8 mouse cellular contexts compared by ENCODE assay signal in genomic region chr11:17256813-17257365, GRCm38 (mm10). TPM values are rescaled to one million over a fixed set of nuclear protein-coding genes. Genes with fewer than 3 reads are reported as not detected.
DNase-seq lines count a peak whose midpoint lies in the region; ATAC-seq and TF ChIP-seq lines count a peak whose summit lies in the region.

No protein-coding gene starts in this region.

- peak; percentile 61; the same call in 1 of the 2 replicates for ATAC-seq in intestine, postnatal 0 days
- ATAC-seq in midbrain, embryonic 14.5 days (ENCODE audit: low FRiP score, low TSS enrichment): peak; percentile 67

- no peaks in the 10 kb centered on the region for H3K27me3 ChIP-seq in intestine, postnatal 0 days (replicated peaks; ENCODE audit: control insufficient read depth, insufficient read depth, low read length)
- H3K27me3 ChIP-seq in midbrain, embryonic 14.5 days (ENCODE audit: control insufficient read depth, insufficient read depth, low read length): no peaks in the 10 kb centered on the region

- peak overlapping the region; percentile 89 for H3K4me3 ChIP-seq in embryonic fibroblast, embryonic 13.5 days (ENCODE audit: insufficient read depth, low read length)
- H3K4me3 ChIP-seq in intestine, postnatal 0 days (ENCODE audit: low read depth, low read length): peak overlapping the region; percentile 96
- H3K4me3 ChIP-seq in midbrain, embryonic 14.5 days (replicated peaks; ENCODE audit: low read depth, low read length): peak overlapping the region; percentile 85

- no peaks in the 10 kb centered on the region for H3K9me3 ChIP-seq in intestine, postnatal 0 days (ENCODE audit: control insufficient read depth)
- no peaks in the 10 kb centered on the region for H3K9me3 ChIP-seq in midbrain, embryonic 14.5 days (ENCODE audit: control insufficient read depth, low read length)

- DNase-seq in layer of hippocampus, postnatal 10 days (ENCODE audit: low spot score in 2 of 2): peak; percentile 7 to 24
- no peak for DNase-seq in layer of hippocampus, adult 8-10 months (ENCODE audit: low spot score in 2 of 2)
- DNase-seq in WW6 (ENCODE audit: low read depth, low spot score): peak; percentile 4
- peak; percentile 53 for DNase-seq in midbrain, embryonic 14.5 days
- no peak for DNase-seq in natural killer cell, adult 2 months (ENCODE audit: low spot score in 2 of 2)
- DNase-seq in adrenal gland, adult 8-10 months: no peak

- no peaks in the 10 kb centered on the region for H3K36me3 ChIP-seq in intestine, postnatal 0 days (ENCODE audit: control insufficient read depth, insufficient read depth)
- no peaks in the 10 kb centered on the region for H3K36me3 ChIP-seq in midbrain, embryonic 14.5 days (ENCODE audit: control insufficient read depth, insufficient read depth, low read length)

- TF ChIP-seq POLR2A in embryonic fibroblast, embryonic 13.5 days (IDR thresholded peaks at IDR 0.05; ENCODE audit: low read depth, low read length): no peak

- no peak for TF ChIP-seq CTCF in embryonic fibroblast, embryonic 13.5 days (IDR thresholded peaks at IDR 0.05; ENCODE audit: borderline replicate concordance, insufficient read depth, low read length)
- TF ChIP-seq CTCF in intestine, postnatal 0 days (IDR thresholded peaks at IDR 0.05; ENCODE audit: low read depth): no peak

- no peaks in the 10 kb centered on the region for H3K4me1 ChIP-seq in embryonic fibroblast, embryonic 13.5 days (ENCODE audit: control insufficient read depth, insufficient read depth, low read length)
- 0 out of 2 replicates have a peak, but pooled peaks cover 4% of the 10 kb centered on the region for H3K4me1 ChIP-seq in intestine, postnatal 0 days (replicated peaks; ENCODE audit: control insufficient read depth, insufficient read depth, low read length)
- H3K4me1 ChIP-seq in midbrain, embryonic 14.5 days (ENCODE audit: control insufficient read depth, insufficient read depth, low read length): peaks cover 21% of the 10 kb centered on the region

- H3K9ac ChIP-seq in intestine, postnatal 0 days (ENCODE audit: low read depth, low read length): 0 out of 2 replicates have a peak overlapping the region, but pooled peaks have one; percentile 89
- peak overlapping the region; percentile 90 for H3K9ac ChIP-seq in midbrain, embryonic 14.5 days (replicated peaks; ENCODE audit: low read length)

- peak overlapping the region; percentile 76 for H3K4me2 ChIP-seq in intestine, postnatal 0 days (replicated peaks; ENCODE audit: low read depth)
- peak overlapping the region; percentile 79 for H3K4me2 ChIP-seq in midbrain, embryonic 14.5 days (ENCODE audit: low read length)

- WGBS in intestine, postnatal 0 days: 53% methylated on average over 8 of the region's 8 CpGs
- 63% methylated on average over 8 of the region's 8 CpGs for WGBS in midbrain, embryonic 14.5 days

- H3K27ac ChIP-seq in embryonic fibroblast, embryonic 13.5 days (ENCODE audit: insufficient read depth, low read length): no peak overlapping the region
- peak overlapping the region; percentile 92; the same call in 1 of the 2 replicates for H3K27ac ChIP-seq in intestine, postnatal 0 days (ENCODE audit: low read depth, low read length)
- H3K27ac ChIP-seq in midbrain, embryonic 14.5 days (replicated peaks; ENCODE audit: low read depth, low read length): peak overlapping the region; percentile 90

RNA-seq across cellular contexts. Expression of gene C1d, which starts 0.5 kb away (rescaled TPM):
- total RNA-seq in layer of hippocampus, postnatal 10 days (2021): 10 to 100 TPM; 68.0 to 80.1 TPM
- 10 to 100 TPM; 43.7 to 50.3 (median 46.1) TPM for total RNA-seq in layer of hippocampus, adult 8-10 months (2022)
- polyA plus RNA-seq in embryonic fibroblast, embryonic 13.5 days (2011; ENCODE audit: insufficient read length, low read depth, missing spikeins): 217 and 250 TPM in 2 replicates
- 101 and 106 TPM in 2 replicates for polyA plus RNA-seq in intestine, postnatal 0 days (2015; fragmentation: Nextera tagmentation; extraction: Ambion mirVana)
- polyA plus RNA-seq in midbrain, embryonic 14.5 days (2014; fragmentation: Nextera tagmentation; extraction: Ambion mirVana): 173 and 184 TPM in 2 replicates
- total RNA-seq in adrenal gland, adult 8-10 months (2022): 10 to 100 TPM; 56.4 to 68.5 (median 63.4) TPM

RNA-seq across cellular contexts. Expression of gene Pno1, which starts 45.5 kb away (rescaled TPM):
- 10 to 100 TPM; 35.0 to 36.0 TPM for total RNA-seq in layer of hippocampus, postnatal 10 days (2021)
- total RNA-seq in layer of hippocampus, adult 8-10 months (2022): 10 to 100 TPM; 24.8 to 29.4 (median 28.3) TPM
- polyA plus RNA-seq in embryonic fibroblast, embryonic 13.5 days (2011; ENCODE audit: insufficient read length, low read depth, missing spikeins): 60.2 and 67.2 TPM in 2 replicates
- 46.6 and 54.1 TPM in 2 replicates for polyA plus RNA-seq in intestine, postnatal 0 days (2015; fragmentation: Nextera tagmentation; extraction: Ambion mirVana)
- polyA plus RNA-seq in midbrain, embryonic 14.5 days (2014; fragmentation: Nextera tagmentation; extraction: Ambion mirVana): 43.4 and 43.7 TPM in 2 replicates
- total RNA-seq in adrenal gland, adult 8-10 months (2022): 10 to 100 TPM; 41.8 to 58.2 (median 53.6) TPM

Comparison
In these comparisons a context has a peak if more than half of its experiments do, and no peak if none do; other contexts are left out.
1. DNase-seq: peak in layer of hippocampus, postnatal 10 days (2 of 2), WW6 (single experiment) and midbrain, embryonic 14.5 days (single experiment); none in layer of hippocampus, adult 8-10 months (0 of 2), natural killer cell, adult 2 months (0 of 2) and adrenal gland, adult 8-10 months (single experiment).
2. Peak in every context shown above with its lines, with median percentiles within 50 percentile points of each other: H3K4me3 ChIP-seq.